Mouse (Mus musculus) CH12.LX (cell line): ENCODE results near the gene Prdm5.

Experiments
- CHD1 ChIP-seq: IDR thresholded peaks from 2 replicates; pipeline ENCODE4 v1.6.1; 2012; ENCODE audit warnings: low read depth, low read length, improper control_type of control experiment, inconsistent platforms
- CTCF ChIP-seq, 2 experiments: IDR thresholded peaks in 1 of 2; conservative IDR thresholded peaks in 1 of 2; 2 replicates each; pipeline ENCODE4 v1.5.1; 2011 to 2012; ENCODE audit warnings: low read depth in 2 of 2, low read length in 2 of 2, improper control_type of control experiment in 1 of 2, inconsistent platforms in 1 of 2, mild to moderate bottlenecking in 1 of 2, moderate library complexity in 1 of 2
- GABPA ChIP-seq: IDR thresholded peaks from 2 replicates; pipeline ENCODE4 v1.6.1; 2012; ENCODE audit warnings: low read depth, low read length, improper control_type of control experiment, inconsistent platforms; ENCODE audit not compliant: insufficient replicate concordance
- JUND ChIP-seq: conservative IDR thresholded peaks from 2 replicates; pipeline ENCODE4 v1.6.1; 2011; ENCODE audit warnings: low read depth, low read length, improper control_type of control experiment
- MAZ ChIP-seq: IDR thresholded peaks from 2 replicates; pipeline ENCODE4 v1.6.1; 2012; ENCODE audit warnings: low read depth, mild to moderate bottlenecking, inconsistent platforms, low read length, improper control_type of control experiment, moderate library complexity
- POLR2A ChIP-seq: IDR thresholded peaks from 2 replicates; pipeline ENCODE4 v1.6.1; 2011; ENCODE audit warnings: low read depth, mild to moderate bottlenecking, improper control_type of control experiment, low read length
- RCOR1 ChIP-seq: conservative IDR thresholded peaks from 2 replicates; pipeline ENCODE4 v1.6.1; 2012; ENCODE audit warnings: low read depth, mild to moderate bottlenecking, inconsistent platforms, low read length, improper control_type of control experiment

DNA sequence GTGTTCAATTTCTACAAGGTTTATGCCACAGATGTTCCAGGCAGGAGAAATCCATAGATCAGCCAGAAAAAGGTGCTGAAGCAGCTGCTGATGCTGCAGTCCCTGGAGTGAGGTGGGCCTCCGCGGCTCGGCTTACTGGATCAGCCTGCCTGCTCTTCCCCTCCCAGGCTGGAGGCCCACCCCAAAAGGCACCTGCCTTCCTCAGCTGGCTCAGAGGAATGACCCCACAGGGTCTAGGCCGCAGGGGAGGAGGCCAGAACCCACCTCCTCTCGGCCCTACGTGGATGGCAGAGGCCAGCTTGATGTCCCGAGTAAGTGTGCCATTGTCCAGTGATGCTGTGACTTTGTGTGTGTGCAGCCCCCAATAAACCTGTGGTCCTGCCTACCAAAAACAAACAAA lies 20.6 kb upstream of the Prdm5 start:
- no peak for TF ChIP-seq CTCF (conservative IDR thresholded peaks at IDR 0.05 in 1 of 2, IDR thresholded peaks at IDR 0.05 in 1 of 2; ENCODE audit: low read depth in 2 of 2, low read length in 2 of 2)
- TF ChIP-seq CHD1: no peak
- no peak for TF ChIP-seq JUND
- TF ChIP-seq GABPA: no peak
- TF ChIP-seq MAZ: no peak
- TF ChIP-seq POLR2A: no peak
- TF ChIP-seq RCOR1: no peak
